Mouse (Mus musculus) urinary bladder, postnatal 25 days (tissue): ENCODE data around the gene 4930433I11Rik.
"Not testable (repeated sequence)": the region's sequence is repeated elsewhere in the genome, so short reads cannot be mapped to it uniquely, and the experiment has no call there.

Experiments used
- DNase-seq: peaks from one replicate; pipeline ENCODE4 v3.0.0; 2022; ENCODE audit warnings: low spot score

4930433I11Rik gene

DNA sequence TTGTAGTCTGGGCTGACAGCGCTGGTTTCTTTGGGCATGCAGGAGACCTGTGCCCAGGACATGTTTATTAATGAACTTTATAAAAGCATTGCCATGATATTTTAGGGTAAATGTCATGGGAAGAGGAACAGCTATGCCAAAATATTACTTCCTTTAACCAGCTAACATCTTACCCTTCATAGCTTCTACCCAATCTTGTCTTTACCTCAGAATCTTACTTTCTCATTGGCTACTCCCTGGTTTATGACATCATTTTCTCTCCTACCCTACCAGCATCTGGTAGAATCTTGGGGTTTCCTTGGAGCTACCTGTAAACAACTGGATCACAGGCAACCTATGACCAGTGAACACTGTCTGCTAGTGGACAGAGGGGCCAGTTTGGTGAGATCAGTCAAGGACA, at the start of gene 4930433I11Rik:
Gene 4930433I11Rik, plus strand, starts transcription at position 301 of the 400 bp plus-strand sequence.
- DNase-seq = no peak

DNA sequence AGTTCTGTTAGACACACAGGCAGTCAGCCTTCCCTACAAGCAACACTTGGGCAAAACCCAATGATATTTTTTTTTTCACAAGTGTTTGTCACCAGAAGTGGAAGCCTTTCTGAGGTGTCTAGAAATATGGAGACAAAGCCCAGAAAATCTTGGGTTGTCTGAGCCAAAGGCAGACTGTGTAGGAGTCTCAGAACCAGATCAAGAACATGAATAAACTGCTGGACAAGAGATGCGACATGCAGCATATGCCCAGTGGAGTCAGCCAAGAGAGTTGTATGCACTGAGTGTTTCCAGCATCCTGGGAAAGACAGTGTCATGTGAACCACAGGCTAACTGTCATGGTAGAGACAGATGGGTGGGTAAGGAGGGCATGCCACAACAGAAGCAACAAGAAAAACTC, 48.0 kb upstream of the 4930433I11Rik start:
- no peak for DNase-seq

DNA sequence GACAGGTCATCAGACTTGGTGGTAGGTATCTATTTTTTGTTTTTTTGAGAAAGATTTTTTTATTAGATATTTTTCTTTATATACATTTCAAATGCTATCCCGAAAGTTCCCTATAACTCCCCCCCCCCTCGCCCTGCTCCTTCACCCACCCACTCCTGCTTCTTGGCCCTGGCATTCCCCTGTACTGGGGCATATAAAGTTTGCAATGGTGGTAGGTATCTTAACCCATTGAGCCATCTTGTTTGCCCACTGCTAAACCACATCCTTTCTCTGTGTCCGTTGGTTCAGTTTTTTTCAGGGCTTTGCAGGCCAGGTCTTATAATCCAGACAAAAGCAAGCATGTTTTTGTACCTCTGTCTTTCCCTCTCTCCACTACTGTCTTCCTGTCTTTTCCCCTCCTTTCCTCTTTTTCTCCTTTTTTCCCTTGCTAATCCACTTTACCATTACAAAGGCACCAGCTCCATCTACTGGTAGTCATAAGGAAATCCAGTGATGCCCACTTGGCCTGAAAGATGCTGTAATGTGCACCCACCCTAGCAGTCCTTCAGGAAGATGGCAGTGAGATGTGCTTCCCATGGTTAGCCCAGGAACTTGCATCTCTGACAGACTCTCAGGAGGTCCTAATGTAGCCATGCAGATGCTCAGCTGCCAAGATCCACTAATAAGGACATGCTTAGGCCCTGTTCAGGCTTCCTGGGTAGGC, 45.0 kb upstream of the 4930433I11Rik start:
- no peak for DNase-seq

DNA sequence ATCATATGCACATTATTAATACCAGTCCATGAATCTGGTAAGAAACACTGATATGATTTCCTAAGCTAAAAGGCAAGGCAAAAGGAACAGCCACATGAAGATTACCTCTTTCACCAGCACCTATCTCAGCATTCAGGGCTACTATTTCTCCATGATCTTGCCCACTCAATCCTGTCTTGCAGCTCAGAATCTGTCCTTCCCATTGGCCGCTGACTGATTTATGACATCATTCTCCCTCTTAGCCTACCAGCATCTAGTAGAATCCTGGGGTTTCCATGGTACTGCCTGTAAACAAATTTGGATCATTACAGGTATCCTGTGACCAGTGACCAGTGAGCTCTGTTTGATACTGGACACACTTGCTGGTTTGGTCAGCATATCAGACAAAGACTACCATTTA, 45.1 kb downstream of the 4930433I11Rik start, which contains the start of gene Gm4884:
Gene Gm4884, plus strand, starts transcription at position 301 of the 400 bp plus-strand sequence.
- not testable (repeated sequence) for DNase-seq

DNA sequence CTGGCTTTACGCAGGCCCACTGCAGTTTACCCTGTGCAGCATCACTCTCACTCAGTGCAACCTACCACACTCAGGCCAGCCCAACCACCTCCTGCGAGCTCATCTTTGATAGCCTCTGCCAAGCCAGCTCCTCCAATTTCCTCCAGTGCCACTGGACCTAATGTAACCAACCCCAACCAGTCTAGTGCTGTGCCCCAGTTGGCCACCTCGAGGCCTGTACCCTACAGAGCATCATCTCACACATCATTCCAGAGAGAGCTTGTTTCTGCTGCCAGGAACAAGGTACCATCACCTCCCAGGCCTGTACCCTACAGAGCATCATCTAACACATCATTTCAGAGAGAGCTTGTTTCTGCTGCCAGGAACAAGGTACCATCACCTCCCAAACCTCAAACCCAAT, 56.7 kb downstream of the 4930433I11Rik start:
- not testable (repeated sequence) for DNase-seq
